Mouse (Mus musculus): ENCODE results near the gene Gstp3.
"Not testable (repeated sequence)": the region's sequence is repeated elsewhere in the genome, so short reads cannot be mapped to it uniquely, and the experiment has no call there.

DNA sequence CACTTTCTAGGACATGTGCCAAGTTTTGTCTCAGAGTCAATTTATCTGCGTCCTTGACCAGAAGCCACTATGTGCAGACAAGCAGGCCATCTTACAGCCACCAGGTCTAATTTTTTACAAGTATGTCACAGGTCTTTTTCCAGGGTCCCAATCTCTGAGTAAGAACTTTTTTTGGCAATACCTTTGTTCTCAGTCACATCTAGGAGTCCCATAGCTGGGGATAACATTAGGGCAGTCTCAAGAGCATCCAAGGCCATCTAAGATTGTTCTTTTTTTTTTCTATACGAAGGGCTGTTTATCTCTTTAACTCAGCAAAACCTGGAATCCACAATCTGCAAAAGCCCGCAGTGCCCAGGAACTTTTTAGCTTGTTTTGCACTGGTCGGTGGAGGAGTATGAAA is 4.0 kb upstream of the Gstp3 start:
- not testable (repeated sequence) for TF ChIP-seq CTCF (IDR thresholded peaks at IDR 0.05; ENCODE audit: control insufficient read depth, insufficient read depth, insufficient read length); MYOG (IDR thresholded peaks at IDR 0.05; ENCODE audit: control insufficient read depth, extremely low read depth, insufficient read length); USF1 (IDR thresholded peaks at IDR 0.05; ENCODE audit: low read depth); MYOD1 (IDR thresholded peaks at IDR 0.05; ENCODE audit: control insufficient read depth, insufficient read length, low read depth); FOSL1 (IDR thresholded peaks at IDR 0.05; ENCODE audit: insufficient read depth, low read length, poor library complexity, severe bottlenecking); MAX (IDR thresholded peaks at IDR 0.05); CEBPB (IDR thresholded peaks at IDR 0.05; ENCODE audit: low read depth)

Measured in C2C12 (cell line).